Mouse (Mus musculus) urinary bladder, adult 18-20 months (tissue): ENCODE results near the gene Mamdc4.

Experiments used
- DNase-seq, 2 experiments: peaks; one replicate each; pipeline ENCODE4 v3.0.0; 2022; ENCODE audit warnings: low spot score in 2 of 2, mixed read lengths in 2 of 2

Mamdc4 gene

GRCm38 (mm10) chr2:25582466-25583119, 7.9 kb upstream of the Mamdc4 start:
- DNase-seq, result no peak

- no peak for DNase-seq
These were observed 7.3 kb upstream of the Mamdc4 start for GRCm38 (mm10) chr2:25581901-25582301.

GRCm38 (mm10) chr2:25581294-25581864, 6.7 kb upstream of the Mamdc4 start, which contains the start of gene Ajm1:
TSS of gene Ajm1 (minus strand) at chr2:25581757.
- DNase-seq, result no peak

DNA sequence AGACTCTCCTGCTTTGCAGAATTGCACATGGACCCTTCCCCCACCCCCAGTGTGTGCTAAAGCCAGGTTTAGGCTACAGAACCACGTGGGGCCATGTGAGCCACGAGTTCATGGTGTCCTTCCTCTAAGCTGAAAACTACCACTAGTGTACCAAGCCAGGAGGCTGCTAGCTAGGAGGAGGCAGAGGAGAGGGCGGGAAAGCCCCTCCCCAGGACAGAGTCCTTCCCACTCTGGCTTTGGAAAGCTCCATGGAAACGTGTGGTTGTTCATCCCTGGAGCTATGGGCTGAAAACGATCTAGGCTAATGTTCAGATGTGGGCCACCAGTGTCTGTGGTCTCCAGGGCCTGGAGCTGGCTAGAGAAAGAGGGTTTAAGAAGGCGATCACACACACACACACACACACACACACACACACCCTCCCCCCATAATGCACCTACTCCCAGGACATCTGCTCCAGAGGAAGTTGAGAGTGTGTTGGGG, 6.0 kb upstream of the Mamdc4 start:
- DNase-seq, result no peak

DNA sequence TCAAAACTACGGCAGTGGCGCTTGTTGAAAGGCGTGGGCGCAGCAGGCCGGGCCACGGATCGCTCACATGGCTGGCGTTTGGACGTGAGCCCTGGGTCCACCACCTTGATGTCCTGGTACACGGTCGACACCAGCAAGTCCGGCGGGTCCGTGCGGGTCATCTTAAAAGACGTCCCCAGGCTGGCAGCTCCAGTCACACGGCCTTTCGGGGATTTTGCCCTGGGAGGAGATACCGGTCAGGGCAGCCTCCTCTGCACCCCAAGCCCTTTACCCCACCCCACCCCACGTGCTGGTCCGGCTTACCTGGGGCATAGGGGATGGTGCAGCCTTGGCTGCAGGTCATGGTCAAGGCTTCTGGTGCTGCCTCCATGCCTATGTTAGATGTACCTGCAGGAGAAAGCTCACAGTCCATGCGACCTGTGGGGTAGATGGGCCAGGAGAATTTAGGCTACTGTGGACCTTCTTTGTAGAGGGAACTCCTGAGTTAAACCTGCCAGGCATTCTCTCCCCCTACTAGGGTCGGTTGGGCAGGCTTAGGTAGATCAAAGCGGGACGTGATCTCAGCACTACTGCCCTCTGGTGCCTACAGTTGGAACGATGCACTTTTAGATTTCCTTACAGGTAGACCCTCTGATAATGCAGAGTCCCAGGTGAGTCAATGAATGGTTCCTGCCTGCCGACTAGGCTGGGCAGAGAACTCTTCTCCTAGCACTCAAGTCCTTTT, 5.3 kb upstream of the Mamdc4 start:
- peak in 1 of 2 experiments; percentile 34 for DNase-seq

GRCm38 (mm10) chr2:25578796-25579736, 4.4 kb upstream of the Mamdc4 start:
- DNase-seq, result no peak

DNA sequence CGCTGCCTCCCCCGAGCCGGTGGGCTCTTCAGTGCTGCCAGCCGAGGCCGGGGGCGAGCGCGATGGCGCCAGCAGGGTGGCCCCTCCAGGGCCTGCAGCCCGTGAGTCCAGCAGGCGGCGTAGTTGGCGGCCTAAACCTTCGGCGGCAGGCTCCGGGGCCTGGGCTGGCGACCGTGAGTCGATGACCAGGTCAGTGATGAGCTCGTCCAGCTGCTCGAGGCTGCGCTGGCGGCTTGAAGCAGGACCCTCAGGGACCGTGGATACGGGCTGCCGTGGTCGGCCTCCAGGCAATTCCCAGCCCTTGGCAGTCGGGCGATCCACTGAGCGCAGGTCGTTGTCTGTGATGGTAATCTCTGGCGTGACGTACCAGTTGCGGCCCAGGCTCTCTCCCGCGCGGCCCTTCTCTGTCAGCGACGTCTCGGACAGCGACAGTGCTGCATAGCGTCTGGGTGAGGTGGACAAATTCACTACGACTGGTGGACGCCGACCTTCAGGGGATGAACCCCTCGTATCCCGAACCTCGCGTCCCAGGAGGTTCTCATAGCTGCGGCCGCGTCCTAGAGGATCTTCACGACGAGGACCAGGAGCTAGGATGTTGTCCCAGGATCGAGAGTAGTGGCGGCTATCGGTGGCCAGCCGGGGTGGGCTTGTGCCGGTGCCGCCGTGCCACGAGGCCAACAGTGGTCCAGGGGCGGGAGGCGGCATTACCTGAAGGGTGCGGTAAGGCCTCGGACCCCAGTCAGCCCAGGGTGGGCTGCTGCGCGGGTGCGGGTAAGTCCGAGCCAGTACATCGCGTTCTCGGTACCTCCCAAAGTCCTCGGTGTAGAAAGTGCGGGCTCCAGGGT, 3.5 kb upstream of the Mamdc4 start:
- DNase-seq, result no peak

DNA sequence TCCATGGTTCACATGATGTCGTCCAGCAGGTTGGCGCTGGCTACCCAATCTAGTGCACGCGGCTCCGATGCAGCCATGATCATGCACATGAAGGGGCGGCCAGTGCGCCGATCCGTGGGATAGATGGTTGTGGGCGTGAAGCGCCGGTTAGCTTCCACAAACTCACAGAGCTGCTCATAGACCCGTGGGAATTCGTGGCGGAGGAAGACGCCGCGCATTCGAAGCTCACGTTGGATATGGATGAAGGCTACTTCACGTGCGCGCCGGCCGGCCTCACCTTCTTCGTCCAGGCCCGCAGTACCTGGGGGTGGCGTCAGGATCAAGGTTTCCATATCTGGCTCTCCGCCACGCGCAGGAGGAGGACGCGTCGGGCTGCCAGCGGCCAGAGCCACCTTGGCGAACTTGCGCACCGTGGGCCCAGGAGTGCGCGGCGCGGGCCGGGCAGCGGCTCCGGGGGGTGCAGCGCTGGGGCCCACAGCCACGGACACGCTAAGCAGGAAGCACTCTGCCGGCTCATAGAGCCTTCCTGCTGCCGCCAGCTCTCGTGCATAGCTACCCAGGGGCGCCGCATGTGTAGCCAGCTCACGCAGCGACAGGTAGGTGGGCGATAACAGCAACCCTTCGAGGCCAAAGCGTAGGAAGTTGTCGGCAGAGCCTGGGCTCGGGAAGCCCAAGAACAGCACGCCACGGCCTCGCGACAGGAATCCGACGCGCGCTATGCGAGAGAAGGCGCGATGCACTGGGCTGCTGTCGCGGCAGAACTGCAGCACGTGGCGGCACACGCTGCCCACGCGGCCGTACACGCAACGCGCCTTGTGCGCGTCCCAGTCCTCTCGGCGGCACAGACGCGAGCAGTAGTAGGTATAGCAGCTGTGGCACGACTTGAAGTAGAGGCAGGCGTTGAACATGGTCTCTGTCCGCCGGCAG, 2.6 kb upstream of the Mamdc4 start:
- DNase-seq, result no peak

GRCm38 (mm10) chr2:25576028-25576850, 1.6 kb upstream of the Mamdc4 start:
- no peak for DNase-seq

GRCm38 (mm10) chr2:25575432-25576027, 885 bp upstream of the Mamdc4 start:
- peak in 1 of 2 experiments; percentile 37 for DNase-seq

DNA sequence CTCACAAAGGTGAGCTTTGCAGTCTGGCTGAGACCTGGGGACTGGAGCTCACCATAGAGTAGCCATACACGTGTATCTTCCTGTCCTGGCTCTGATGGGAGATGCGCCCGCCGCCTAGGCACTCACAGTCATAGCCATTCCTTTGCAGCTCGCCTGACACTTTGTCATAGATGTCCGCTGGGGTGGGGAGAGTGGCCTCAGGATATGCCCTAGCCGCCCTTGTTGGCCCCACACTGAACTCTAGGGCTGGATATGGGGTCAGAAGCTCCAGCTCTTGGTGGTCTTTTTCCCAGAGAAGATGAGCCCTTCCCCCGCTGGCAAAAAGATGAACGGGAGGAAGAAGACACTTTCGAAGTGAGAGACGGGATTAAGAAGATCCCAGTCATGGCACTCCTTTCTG, 509 bp downstream of the Mamdc4 start:
- DNase-seq, result no peak

- DNase-seq, result no peak
These were observed 1.6 kb downstream of the Mamdc4 start for GRCm38 (mm10) chr2:25573068-25573467.

GRCm38 (mm10) chr2:25571221-25571620, 3.4 kb downstream of the Mamdc4 start:
- no peak for DNase-seq

DNA sequence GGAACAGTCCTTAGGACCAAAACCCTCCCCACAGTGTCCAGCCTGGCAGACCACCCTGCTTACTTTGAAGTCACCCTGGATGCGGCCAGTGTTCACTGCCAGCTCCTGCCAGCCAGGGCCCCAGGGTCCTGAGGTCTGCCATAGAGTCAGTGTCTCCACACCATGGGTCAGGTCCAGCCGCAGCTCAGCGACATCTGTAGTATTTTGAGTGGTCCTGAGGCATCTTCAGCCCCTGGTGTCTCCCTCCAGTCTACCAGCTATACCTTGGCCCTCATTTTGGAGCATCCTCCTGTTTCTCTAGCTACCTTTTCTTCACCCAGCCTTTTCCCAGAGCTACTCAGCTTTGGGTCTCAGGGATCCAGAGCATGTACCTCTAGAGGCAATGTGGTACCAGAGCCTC, 5.3 kb downstream of the Mamdc4 start:
- no peak for DNase-seq

- DNase-seq, result no peak
These were observed 6.1 kb downstream of the Mamdc4 start for GRCm38 (mm10) chr2:25568473-25569019.

DNA sequence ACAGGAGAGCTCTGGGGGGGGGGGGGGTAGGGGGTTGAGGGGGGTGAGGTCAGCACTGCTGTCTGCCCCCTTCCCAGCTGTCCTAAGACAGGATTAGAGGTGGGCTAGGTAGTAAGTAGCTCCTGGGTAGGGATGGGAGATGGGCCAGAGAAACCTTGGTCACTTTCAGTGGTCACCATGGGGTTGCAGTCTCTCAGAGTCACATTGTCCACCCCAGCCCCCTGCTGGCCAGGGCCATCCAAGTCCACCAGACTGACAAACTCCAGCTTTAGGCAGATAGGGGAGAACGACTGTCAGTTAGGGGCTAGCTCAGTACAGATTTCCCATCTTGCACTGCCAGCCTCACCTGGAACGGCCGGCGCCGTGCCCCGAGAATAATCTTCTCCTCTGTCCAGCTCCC, 8.1 kb downstream of the Mamdc4 start:
- no peak for DNase-seq

DNA sequence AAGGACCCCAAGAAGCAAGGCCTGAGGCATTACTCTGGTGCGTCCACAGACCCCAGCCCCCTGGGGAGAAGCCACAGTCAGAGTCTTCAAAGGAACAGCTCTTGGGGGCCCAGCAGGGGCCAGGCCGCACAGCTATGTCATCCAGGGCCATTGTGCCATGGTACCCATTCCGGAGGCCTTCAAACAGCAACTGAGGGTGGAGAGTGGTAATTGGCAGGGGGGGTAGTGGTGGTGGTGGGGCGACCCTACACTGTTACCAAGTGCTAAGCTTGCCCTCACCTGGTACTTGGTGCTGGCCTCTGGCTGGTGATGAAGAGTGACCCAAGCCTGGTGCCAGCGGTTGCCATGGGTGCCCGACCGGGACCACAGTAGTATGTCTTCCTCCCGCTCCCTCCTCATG, 8.9 kb downstream of the Mamdc4 start:
- no peak for DNase-seq

DNA sequence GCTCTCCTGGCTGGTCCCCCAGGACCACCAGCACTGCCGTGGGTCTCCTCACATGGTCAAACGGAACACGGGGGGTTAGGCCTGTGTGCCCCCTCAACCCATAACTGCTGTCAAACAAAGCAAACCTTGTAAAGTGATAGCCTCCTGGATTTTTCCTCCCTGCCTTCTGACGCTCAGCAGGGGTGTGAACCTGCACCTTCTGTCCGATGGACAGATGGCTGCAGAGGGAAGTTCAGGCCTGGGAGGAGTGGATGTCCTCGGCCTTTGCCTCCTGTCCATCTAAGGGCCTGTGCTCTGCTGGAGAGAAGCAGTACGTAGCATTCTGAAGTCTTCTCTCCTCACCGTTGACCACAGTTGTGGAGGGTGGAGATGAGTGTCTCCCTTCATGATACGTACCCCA, 12.7 kb downstream of the Mamdc4 start:
- DNase-seq, result no peak
